Mouse (Mus musculus): Measurements from ENCODE around the gene Tnk2.

DNA sequence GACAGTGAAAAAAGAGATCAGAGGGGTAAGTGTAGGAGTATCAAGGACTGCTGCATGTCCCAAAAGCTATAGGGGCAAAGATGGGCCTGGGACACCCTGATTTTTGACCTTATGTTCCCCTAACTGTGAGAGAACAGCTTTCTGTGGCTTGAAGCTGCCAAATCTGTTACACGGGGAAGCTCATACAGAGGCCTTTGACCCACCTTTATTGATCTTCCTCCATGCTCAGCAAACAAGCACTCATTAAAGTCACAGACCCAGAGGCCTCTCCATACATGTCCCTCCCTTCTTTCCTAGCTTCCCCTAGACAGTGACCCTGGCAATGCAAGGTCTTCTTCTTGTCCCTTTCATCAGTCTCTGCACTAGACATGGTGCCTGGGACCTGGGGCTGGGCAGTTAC is 85.1 kb downstream of the Tnk2 start:
- TF ChIP-seq CTCF (IDR thresholded peaks at IDR 0.05; ENCODE audit: control insufficient read depth, insufficient read depth, low read length) (no peak), POLR2A (IDR thresholded peaks at IDR 0.05; ENCODE audit: borderline replicate concordance, control insufficient read depth, low read depth, low read length) (no peak)

Data from bone marrow, adult 2 months (tissue).